Mouse (Mus musculus): Measurements from ENCODE around the gene Hist1h2bf. TPM values are rescaled to one million over a fixed set of nuclear protein-coding genes. Genes with fewer than 3 reads are reported as not detected.
"Not testable (repeated sequence)": the region's sequence is repeated elsewhere in the genome, so short reads cannot be mapped to it uniquely, and the experiment has no call there.

Hist1h2bf gene
- polyA plus RNA-seq, 1 experiment: 4.5 TPM

DNA sequence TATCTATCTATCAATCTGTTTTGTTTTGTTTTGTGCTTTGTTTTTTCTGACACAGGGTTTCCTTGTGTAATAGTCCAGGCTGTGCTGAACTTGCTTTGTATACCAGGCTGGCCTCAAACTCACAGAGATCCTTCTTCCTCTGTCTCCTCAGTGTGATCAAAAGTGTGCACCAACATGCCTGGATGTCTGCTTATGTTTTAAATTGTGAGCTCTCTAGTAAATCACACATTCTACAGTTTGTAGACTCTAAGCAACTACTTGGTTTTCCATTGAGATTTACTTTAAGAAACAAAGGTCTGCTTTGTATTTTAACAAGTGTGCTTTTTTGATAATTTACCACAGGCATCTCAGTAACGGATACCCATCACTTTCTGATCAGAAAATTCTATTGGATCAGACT is 3.8 kb upstream of the Hist1h2bf start:
- no peaks in the 10 kb centered on the region for H3K36me3 ChIP-seq (ENCODE audit: control insufficient read depth, insufficient read depth)
- no peaks in the 10 kb centered on the region for H3K79me2 ChIP-seq (ENCODE audit: control insufficient read depth, insufficient read depth)
- no peak overlapping the region for H3K4me3 ChIP-seq (ENCODE audit: insufficient read depth, poor library complexity, severe bottlenecking)
- no peak overlapping the region for H3ac ChIP-seq (ENCODE audit: control insufficient read depth, insufficient read length, low read depth)
- no peaks in the 10 kb centered on the region for H3K79me3 ChIP-seq (ENCODE audit: low read depth)
- H3K27me3 ChIP-seq (ENCODE audit: control insufficient read depth, insufficient read depth, insufficient read length): no peaks in the 10 kb centered on the region
- TF ChIP-seq CEBPB (IDR thresholded peaks at IDR 0.05; ENCODE audit: low read depth) (no peak), MAX (IDR thresholded peaks at IDR 0.05) (no peak), MYOD1 (IDR thresholded peaks at IDR 0.05; ENCODE audit: control insufficient read depth, insufficient read length, low read depth) (no peak), CTCF (IDR thresholded peaks at IDR 0.05; ENCODE audit: control insufficient read depth, insufficient read depth, insufficient read length) (no peak), USF1 (IDR thresholded peaks at IDR 0.05; ENCODE audit: low read depth) (no peak), FOSL1 (IDR thresholded peaks at IDR 0.05; ENCODE audit: insufficient read depth, low read length, poor library complexity, severe bottlenecking) (no peak), MYOG (IDR thresholded peaks at IDR 0.05; ENCODE audit: control insufficient read depth, extremely low read depth, insufficient read length) (no peak)

GRCm38 (mm10) chr13:23576906-23577639 is 3.1 kb upstream of the Hist1h2bf start:
- TF ChIP-seq CEBPB (IDR thresholded peaks at IDR 0.05; ENCODE audit: low read depth): no peak
- no peak for TF ChIP-seq MYOD1 (IDR thresholded peaks at IDR 0.05; ENCODE audit: control insufficient read depth, insufficient read length, low read depth)
- no peak for TF ChIP-seq CTCF (IDR thresholded peaks at IDR 0.05; ENCODE audit: control insufficient read depth, insufficient read depth, insufficient read length)
- no peak for TF ChIP-seq USF1 (IDR thresholded peaks at IDR 0.05; ENCODE audit: low read depth)
- TF ChIP-seq MAX (IDR thresholded peaks at IDR 0.05): no peak
- no peak for TF ChIP-seq MYOG (IDR thresholded peaks at IDR 0.05; ENCODE audit: control insufficient read depth, extremely low read depth, insufficient read length)
- no peak for TF ChIP-seq FOSL1 (IDR thresholded peaks at IDR 0.05; ENCODE audit: insufficient read depth, low read length, poor library complexity, severe bottlenecking)
- Histone ChIP-seq H3ac (ENCODE audit: control insufficient read depth, insufficient read length, low read depth) (peak overlapping the region; percentile 55), H3K4me3 (ENCODE audit: insufficient read depth, poor library complexity, severe bottlenecking) (peak overlapping the region; percentile 35), H3K79me3 (ENCODE audit: low read depth) (no peaks in the 10 kb centered on the region), H3K79me2 (ENCODE audit: control insufficient read depth, insufficient read depth) (no peaks in the 10 kb centered on the region), H3K36me3 (ENCODE audit: control insufficient read depth, insufficient read depth) (no peaks in the 10 kb centered on the region), H3K27me3 (ENCODE audit: control insufficient read depth, insufficient read depth, insufficient read length) (no peaks in the 10 kb centered on the region)

GRCm38 (mm10) chr13:23576351-23576881 is 2.4 kb upstream of the Hist1h2bf start:
- TF ChIP-seq CTCF (IDR thresholded peaks at IDR 0.05; ENCODE audit: control insufficient read depth, insufficient read depth, insufficient read length): no peak
- TF ChIP-seq MYOG (IDR thresholded peaks at IDR 0.05; ENCODE audit: control insufficient read depth, extremely low read depth, insufficient read length): no peak
- no peak for TF ChIP-seq MAX (IDR thresholded peaks at IDR 0.05)
- no peak for TF ChIP-seq USF1 (IDR thresholded peaks at IDR 0.05; ENCODE audit: low read depth)
- TF ChIP-seq FOSL1 (IDR thresholded peaks at IDR 0.05; ENCODE audit: insufficient read depth, low read length, poor library complexity, severe bottlenecking): no peak
- TF ChIP-seq MYOD1 (IDR thresholded peaks at IDR 0.05; ENCODE audit: control insufficient read depth, insufficient read length, low read depth): no peak
- H3ac ChIP-seq (ENCODE audit: control insufficient read depth, insufficient read length, low read depth): peak overlapping the region; percentile 55
- no peaks in the 10 kb centered on the region for H3K36me3 ChIP-seq (ENCODE audit: control insufficient read depth, insufficient read depth)
- H3K79me2 ChIP-seq (ENCODE audit: control insufficient read depth, insufficient read depth): no peaks in the 10 kb centered on the region
- no peaks in the 10 kb centered on the region for H3K27me3 ChIP-seq (ENCODE audit: control insufficient read depth, insufficient read depth, insufficient read length)
- no peaks in the 10 kb centered on the region for H3K79me3 ChIP-seq (ENCODE audit: low read depth)
- peak overlapping the region; percentile 35 for H3K4me3 ChIP-seq (ENCODE audit: insufficient read depth, poor library complexity, severe bottlenecking)

DNA sequence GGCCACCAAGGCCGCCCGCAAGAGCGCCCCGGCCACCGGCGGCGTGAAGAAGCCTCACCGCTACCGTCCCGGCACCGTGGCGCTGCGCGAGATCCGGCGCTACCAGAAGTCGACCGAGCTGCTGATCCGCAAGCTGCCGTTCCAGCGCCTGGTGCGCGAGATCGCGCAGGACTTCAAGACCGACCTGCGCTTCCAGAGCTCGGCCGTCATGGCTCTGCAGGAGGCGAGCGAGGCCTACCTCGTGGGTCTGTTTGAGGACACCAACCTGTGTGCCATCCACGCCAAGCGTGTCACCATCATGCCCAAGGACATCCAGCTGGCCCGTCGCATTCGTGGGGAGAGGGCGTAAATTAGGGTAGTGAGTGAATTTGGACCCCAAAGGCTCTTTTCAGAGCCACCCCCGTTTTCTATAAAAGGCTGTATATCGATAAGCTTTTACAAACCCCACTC is 1.9 kb upstream of the Hist1h2bf start:
- H3K4me3 ChIP-seq (ENCODE audit: insufficient read depth, poor library complexity, severe bottlenecking): peak overlapping the region; percentile 35
- peak overlapping the region; percentile 34 for H3ac ChIP-seq (ENCODE audit: control insufficient read depth, insufficient read length, low read depth)
- H3K36me3 ChIP-seq (ENCODE audit: control insufficient read depth, insufficient read depth); H3K27me3 ChIP-seq (ENCODE audit: control insufficient read depth, insufficient read depth, insufficient read length); H3K79me3 ChIP-seq (ENCODE audit: low read depth); H3K79me2 ChIP-seq (ENCODE audit: control insufficient read depth, insufficient read depth): not testable (repeated sequence)

DNA sequence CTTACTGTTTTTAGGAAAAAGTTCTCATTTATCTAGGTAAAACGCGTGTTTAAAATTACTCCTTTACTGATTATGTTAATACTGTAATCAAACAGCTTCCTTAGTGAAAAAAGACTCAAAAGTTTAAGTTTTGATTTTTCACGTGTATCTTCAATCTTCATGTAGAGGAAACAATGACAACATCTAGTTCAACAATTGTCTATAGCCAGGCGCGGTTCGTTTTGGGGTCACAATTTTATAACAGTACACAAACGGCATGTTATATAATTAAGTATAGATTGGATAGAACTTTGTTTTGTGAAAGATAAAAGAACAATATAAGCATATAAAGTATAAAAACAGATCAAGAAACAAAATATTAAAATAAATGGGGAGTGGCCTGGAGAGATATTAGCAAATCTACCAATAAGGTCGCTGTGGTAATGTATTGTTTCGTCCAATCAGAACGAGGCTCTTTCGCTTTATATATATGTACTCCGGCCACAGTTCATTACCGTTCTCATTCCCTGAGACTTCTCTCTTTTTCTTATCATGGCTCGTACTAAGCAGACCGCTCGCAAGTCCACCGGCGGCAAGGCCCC is 1.4 kb upstream of the Hist1h2bf start, which contains the start of gene Hist1h3d:
Gene Hist1h3d, plus strand, starts transcription at position 493 of the 581 bp plus-strand sequence.
- H3ac ChIP-seq (ENCODE audit: control insufficient read depth, insufficient read length, low read depth): peak within 1 kb of the TSS; percentile 55
- no peaks in the 10 kb centered on the region for H3K79me3 ChIP-seq (ENCODE audit: low read depth)
- no peaks in the 10 kb centered on the region for H3K27me3 ChIP-seq (ENCODE audit: control insufficient read depth, insufficient read depth, insufficient read length)
- TF ChIP-seq CTCF (IDR thresholded peaks at IDR 0.05; ENCODE audit: control insufficient read depth, insufficient read depth, insufficient read length): no peak
- no peak for TF ChIP-seq FOSL1 (IDR thresholded peaks at IDR 0.05; ENCODE audit: insufficient read depth, low read length, poor library complexity, severe bottlenecking)
- no peak for TF ChIP-seq CEBPB (IDR thresholded peaks at IDR 0.05; ENCODE audit: low read depth)
- no peaks in the 10 kb centered on the region for H3K36me3 ChIP-seq (ENCODE audit: control insufficient read depth, insufficient read depth)
- H3K79me2 ChIP-seq (ENCODE audit: control insufficient read depth, insufficient read depth): no peaks in the 10 kb centered on the region
- H3K4me3 ChIP-seq (ENCODE audit: insufficient read depth, poor library complexity, severe bottlenecking): peak within 1 kb of the TSS; percentile 35

GRCm38 (mm10) chr13:23574546-23575170 is 662 bp upstream of the Hist1h2bf start:
- not testable (repeated sequence) for H3K36me3 ChIP-seq (ENCODE audit: control insufficient read depth, insufficient read depth); H3K27me3 ChIP-seq (ENCODE audit: control insufficient read depth, insufficient read depth, insufficient read length); H3K4me3 ChIP-seq (ENCODE audit: insufficient read depth, poor library complexity, severe bottlenecking); H3K79me3 ChIP-seq (ENCODE audit: low read depth); H3ac ChIP-seq (ENCODE audit: control insufficient read depth, insufficient read length, low read depth); H3K79me2 ChIP-seq (ENCODE audit: control insufficient read depth, insufficient read depth)

DNA sequence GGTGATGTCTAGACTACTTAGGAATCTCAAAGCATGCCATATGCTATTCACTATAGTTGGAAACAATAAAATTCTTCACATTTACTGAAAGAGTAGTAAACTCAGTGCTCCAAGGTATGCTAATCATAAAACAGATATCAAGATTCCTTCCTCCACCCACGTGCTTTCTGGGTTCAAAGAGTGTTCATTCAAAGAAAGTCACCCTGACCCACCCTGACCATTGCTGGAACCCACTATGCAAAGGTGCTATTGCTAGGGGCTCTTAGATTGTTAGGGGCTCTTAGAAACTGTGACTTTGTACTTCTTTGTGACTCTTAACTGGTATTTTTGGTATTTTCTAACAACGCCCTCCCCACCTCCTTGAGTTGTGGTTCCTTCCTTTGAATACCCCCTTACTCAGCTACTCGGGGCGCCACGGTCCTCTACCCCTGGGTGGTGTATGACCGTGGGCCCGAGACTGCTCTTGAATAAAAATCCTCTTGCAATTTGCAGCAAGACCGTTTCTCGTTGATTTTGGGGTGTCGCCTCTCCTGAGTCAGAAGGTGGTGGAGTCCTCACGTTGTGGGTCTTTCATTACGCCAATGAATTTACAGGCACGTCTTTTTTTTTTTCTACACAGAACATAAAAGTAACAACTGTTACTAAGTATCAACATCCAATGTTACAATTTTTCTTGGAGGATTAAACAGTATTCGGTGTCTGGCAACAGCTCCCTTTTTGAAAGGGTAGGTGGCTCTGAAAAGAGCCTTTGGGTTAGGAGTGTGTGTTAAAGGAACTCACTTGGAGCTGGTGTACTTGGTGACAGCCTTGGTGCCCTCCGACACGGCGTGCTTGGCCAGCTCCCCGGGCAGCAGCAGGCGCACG is 730 bp downstream of the Hist1h2bf start:
- Histone ChIP-seq H3K4me3 (ENCODE audit: insufficient read depth, poor library complexity, severe bottlenecking) (peak overlapping the region; percentile 25), H3ac (ENCODE audit: control insufficient read depth, insufficient read length, low read depth) (peak overlapping the region; percentile 53)
- H3K36me3 ChIP-seq (ENCODE audit: control insufficient read depth, insufficient read depth); H3K27me3 ChIP-seq (ENCODE audit: control insufficient read depth, insufficient read depth, insufficient read length); H3K79me3 ChIP-seq (ENCODE audit: low read depth); H3K79me2 ChIP-seq (ENCODE audit: control insufficient read depth, insufficient read depth): not testable (repeated sequence)
